Mouse (Mus musculus) embryonic stem cell, embryonic (primary cell): ENCODE results near the gene Sprr2d.

ENCODE experiments used
- CTCF ChIA-PET, 4 experiments: fragments of 300-600 bp in 2 of 4; fragments of 350-600 bp in 2 of 4; sonication (Branson Sonifier 250); formaldehyde crosslinking; loops; one replicate each; lab custom pipeline; 2022; ENCODE audit warnings: inconsistent platforms in 2 of 4; lab: Charles Lee
- POLR2A ChIA-PET, 4 experiments: fragments of 300-600 bp in 2 of 4; fragments of 350-600 bp in 2 of 4; sonication (Branson Sonifier 250); formaldehyde crosslinking; loops; one replicate each; lab custom pipeline; 2022; ENCODE audit warnings: antibody characterized with exemption in 4 of 4, inconsistent platforms in 1 of 4; lab: Charles Lee

Gene Sprr2d

DNA sequence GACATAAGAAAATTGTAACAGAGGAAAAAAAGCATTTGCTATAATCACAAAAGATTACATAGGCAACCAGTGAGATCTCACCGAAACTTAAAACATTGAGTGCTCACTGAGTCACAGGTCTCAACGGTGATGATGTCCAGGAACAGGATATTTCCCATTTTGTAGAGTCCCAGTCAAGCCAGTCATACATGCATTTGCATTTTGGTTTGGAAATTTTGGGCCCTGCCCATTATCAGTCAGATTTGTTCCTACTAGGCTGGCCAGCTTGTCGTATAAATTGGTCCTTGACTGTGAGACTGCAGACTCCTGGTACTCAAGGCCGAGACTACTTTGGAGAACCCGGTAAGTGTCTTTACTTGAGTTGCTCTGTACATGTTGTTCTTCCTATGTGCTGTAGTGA is at the start of gene Sprr2d:
Gene Sprr2d, plus strand, starts transcription at position 301 of the 400 bp plus-strand sequence.
- CTCF ChIA-PET = no interaction called here
- POLR2A ChIA-PET = no interaction called here

DNA sequence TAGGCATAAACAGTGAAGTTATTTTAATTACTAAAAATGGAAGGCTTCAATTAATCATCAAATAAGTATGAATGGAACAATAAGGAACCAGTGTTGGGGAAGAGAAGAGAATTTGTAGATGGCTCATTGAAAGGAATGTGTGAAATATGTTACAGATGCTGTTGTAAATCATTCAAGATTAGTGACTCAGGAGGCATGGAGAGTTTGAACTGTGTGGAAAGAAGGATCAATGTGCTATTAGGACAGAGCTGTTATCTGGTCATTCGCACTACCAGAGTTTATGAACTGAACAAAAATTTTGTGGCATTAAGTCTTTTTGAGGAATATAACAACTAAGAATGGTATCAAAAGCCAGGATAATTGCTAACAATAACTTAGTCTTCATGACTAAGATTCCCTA is 31.5 kb upstream of the Sprr2d start:
- ChIA-PET CTCF (no interaction called here), POLR2A (no interaction called here)

- ChIA-PET CTCF (no interaction called here), POLR2A (no interaction called here)
Measured at GRCm38 (mm10) chr3:92316320-92316719, 22.6 kb upstream of the Sprr2d start, which contains the start of gene Sprr2b. TSS of gene Sprr2b (plus strand) at chr3:92316620.

DNA sequence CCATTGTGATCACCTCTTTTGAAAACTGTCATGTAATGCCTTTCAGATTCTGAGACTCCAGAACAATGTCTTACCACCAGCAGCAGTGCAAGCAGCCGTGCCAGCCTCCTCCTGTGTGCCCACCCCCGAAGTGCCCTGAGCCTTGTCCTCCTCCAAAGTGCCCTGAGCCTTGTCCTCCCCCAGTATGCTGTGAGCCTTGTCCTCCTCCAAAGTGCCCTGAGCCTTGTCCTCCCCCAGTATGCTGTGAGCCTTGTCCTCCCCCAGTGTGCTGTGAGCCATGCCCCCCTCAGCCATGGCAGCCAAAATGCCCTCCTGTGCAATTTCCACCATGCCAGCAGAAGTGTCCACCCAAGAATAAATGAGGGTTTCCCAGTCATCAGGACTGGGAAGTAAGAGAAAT is 21.6 kb upstream of the Sprr2d start:
- ChIA-PET CTCF (no interaction called here), POLR2A (no interaction called here)

- ChIA-PET CTCF (no interaction called here), POLR2A (no interaction called here)
Measured at GRCm38 (mm10) chr3:92336278-92336677, 2.7 kb upstream of the Sprr2d start.

DNA sequence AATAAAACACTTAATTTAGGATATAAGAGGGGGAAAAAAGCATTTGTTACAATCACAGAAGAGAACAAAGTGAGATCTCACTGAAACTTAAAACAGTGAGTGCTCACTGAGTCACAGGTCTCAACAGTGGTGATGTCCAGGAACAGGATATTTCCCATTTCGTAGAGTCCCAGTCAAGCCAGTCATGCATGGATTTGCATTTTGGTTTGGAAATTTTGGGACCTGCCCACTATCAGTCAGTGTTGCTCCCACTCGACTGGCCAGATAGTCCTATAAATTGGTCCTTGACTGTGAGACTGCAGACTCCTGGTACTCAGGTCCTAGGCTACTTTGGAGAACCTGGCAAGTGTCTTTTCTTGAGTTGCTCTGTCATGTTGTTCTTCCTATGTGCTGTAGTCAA is 12.9 kb downstream of the Sprr2d start, which contains the start of gene Sprr2e:
Gene Sprr2e, plus strand, starts transcription at position 301 of the 400 bp plus-strand sequence.
- ChIA-PET CTCF (no interaction called here), POLR2A (no interaction called here)

DNA sequence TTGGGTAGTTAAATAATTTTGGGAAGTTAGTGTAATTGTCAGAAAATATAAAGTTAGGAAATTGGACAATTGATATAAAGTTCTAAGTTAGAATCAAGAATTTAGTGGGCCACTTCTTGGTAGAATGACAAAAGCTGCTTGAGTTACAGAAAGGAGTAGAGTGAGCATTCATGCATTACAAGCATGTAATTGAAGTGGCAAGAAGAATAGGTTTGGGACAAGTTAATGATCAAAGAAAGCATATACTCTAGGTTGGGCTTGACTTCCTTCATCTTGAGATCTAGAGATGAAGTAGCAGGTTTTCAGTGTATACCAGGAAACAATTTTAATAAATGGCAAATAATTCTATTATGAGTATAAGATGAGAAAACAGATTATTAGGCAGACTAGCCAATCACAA is 22.7 kb downstream of the Sprr2d start:
- POLR2A ChIA-PET = no interaction called here
- CTCF ChIA-PET = no interaction called here

DNA sequence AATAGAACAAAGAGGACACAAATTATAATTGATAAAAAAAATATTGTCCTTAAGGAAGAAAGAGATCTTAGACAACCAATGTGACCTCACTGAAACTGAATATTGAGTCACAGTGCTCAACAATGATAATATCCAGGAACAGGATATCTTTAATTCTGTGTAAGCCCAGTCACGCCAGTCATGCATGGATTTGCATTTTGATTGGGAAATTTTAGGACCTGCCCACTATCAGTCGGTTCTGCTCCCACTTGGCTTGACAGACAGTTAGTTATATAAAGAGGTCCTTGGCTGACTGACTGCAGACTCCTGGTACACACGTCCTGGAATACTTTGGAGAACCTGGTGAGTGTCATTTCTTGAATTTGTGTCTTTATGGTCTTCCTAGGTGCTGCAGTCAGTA is 25.9 kb downstream of the Sprr2d start, which contains the start of gene Sprr2f:
Gene Sprr2f, plus strand, starts transcription at position 301 of the 400 bp plus-strand sequence.
- ChIA-PET CTCF (no interaction called here), POLR2A (no interaction called here)

DNA sequence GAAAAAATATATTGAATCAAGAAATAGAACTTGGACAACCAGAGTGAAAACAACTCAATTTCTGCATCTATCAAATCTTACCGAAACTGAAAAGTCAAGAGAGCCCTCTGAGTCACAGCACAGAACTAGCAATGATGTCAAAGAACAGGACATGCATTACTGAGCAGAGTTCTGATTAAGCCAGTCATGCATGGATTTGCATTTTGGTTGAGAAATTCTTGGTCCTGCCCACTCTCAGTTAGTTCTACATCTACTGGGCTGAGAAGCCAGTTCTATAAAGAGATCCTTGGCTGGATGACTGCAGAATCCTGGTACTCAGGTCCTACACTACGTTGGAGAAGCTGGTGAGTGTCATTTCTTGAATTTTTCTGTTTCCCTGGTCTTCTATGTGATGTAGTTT is 34.7 kb downstream of the Sprr2d start:
- POLR2A ChIA-PET = no interaction called here
- CTCF ChIA-PET = no interaction called here

GRCm38 (mm10) chr3:92385385-92385784 is 46.4 kb downstream of the Sprr2d start, which contains the start of gene Sprr2h:
TSS of gene Sprr2h (plus strand) at chr3:92385685.
- CTCF ChIA-PET = no interaction called here
- POLR2A ChIA-PET = no interaction called here
